Mouse (Mus musculus) intestine, embryonic 15.5 days (tissue): ENCODE results near the gene Mfap2. TPM values are rescaled to one million over a fixed set of nuclear protein-coding genes. Genes with fewer than 3 reads are reported as not detected.
A peak's percentile ranks its signal among the peaks of the same experiment; 100 is the strongest.

Source experiments
- ATAC-seq: fragments of 200-750 bp; cut with Nextera tagmentation; 2 replicates; pipeline ENCODE4 v1.8.0; 2017; ENCODE audit warnings: moderate TSS enrichment, moderate library complexity
- H3K27ac ChIP-seq: fragments of 300-500 bp; sonication (generic); 2 replicates; pipeline ENCODE4 v1.5.1; 2015; ENCODE audit warnings: mild to moderate bottlenecking, inconsistent platforms
- H3K27me3 ChIP-seq: fragments of 300-500 bp; sonication (generic); replicated peaks from 2 replicates; pipeline ENCODE4 v1.6.1; 2015; ENCODE audit warnings: inconsistent platforms
- H3K36me3 ChIP-seq: fragments of 300-500 bp; sonication (generic); 2 replicates; pipeline ENCODE4 v1.6.1; 2015; ENCODE audit warnings: inconsistent platforms
- H3K4me1 ChIP-seq: fragments of 300-500 bp; sonication (generic); replicated peaks from 2 replicates; pipeline ENCODE4 v1.6.1; 2015; ENCODE audit warnings: inconsistent platforms
- H3K4me2 ChIP-seq: fragments of 300-500 bp; sonication (generic); replicated peaks from 2 replicates; pipeline ENCODE4 v1.6.1; 2015; ENCODE audit warnings: mild to moderate bottlenecking, inconsistent platforms
- H3K4me3 ChIP-seq: fragments of 300-500 bp; sonication (generic); replicated peaks from 2 replicates; pipeline ENCODE4 v1.5.1; 2015; ENCODE audit warnings: inconsistent platforms
- H3K9ac ChIP-seq: fragments of 300-500 bp; sonication (generic); 2 replicates; pipeline ENCODE4 v1.6.1; 2015; ENCODE audit warnings: inconsistent platforms
- H3K9me3 ChIP-seq: fragments of 300-500 bp; sonication (generic); 2 replicates; pipeline ENCODE4 v1.6.1; 2016; ENCODE audit warnings: inconsistent platforms
- WGBS: fragments of 180-500 bp; shearing (Covaris S2); methylation state at CpG from one replicate; pipeline ENCODE4 v1.1.7; 2015; 5-methylcytosine and 5-hydroxymethylcytosine counted together
- polyA plus RNA-seq: library from polyadenylated mRNA; unstranded; fragments of >200 nt; fragmentation: Nextera tagmentation; extraction: Ambion mirVana; gene quantifications from 2 replicates; pipeline ENCODE4 v1.2.1, GENCODE M21; 2015

Gene Mfap2
- polyA plus RNA-seq, 1 experiment from 2014 or later = 329 TPM

GRCm38 (mm10) chr4:141016311-141016710, 6.1 kb downstream of the Mfap2 start:
- H3K9me3 ChIP-seq = no peaks in the 10 kb centered on the region
- WGBS = 72% methylated on average over 9 of the region's 9 CpGs
- no peak overlapping the region for H3K4me2 ChIP-seq
- peaks cover 35% of the 10 kb centered on the region for H3K4me1 ChIP-seq
- no peak overlapping the region for H3K27ac ChIP-seq
- peaks cover 6% of the 10 kb centered on the region; the same call in 1 of the 2 replicates for H3K36me3 ChIP-seq
- H3K4me3 ChIP-seq = no peak overlapping the region
- no peaks in the 10 kb centered on the region for H3K27me3 ChIP-seq
- ATAC-seq = no peak
- no peak overlapping the region for H3K9ac ChIP-seq

- Histone ChIP-seq H3K36me3 (peaks cover 6% of the 10 kb centered on the region; the same call in 1 of the 2 replicates), H3K9me3 (no peaks in the 10 kb centered on the region), H3K4me1 (peaks cover 33% of the 10 kb centered on the region), H3K4me3 (no peak overlapping the region), H3K4me2 (no peak overlapping the region), H3K27ac (no peak overlapping the region), H3K27me3 (no peaks in the 10 kb centered on the region), H3K9ac (no peak overlapping the region)
- no peak for ATAC-seq
- 81% methylated on average over 29 of the region's 29 CpGs for WGBS
These were observed 7.6 kb downstream of the Mfap2 start for GRCm38 (mm10) chr4:141017657-141018436.

- Histone ChIP-seq H3K27me3 (no peaks in the 10 kb centered on the region), H3K36me3 (peaks cover 6% of the 10 kb centered on the region; the same call in 1 of the 2 replicates), H3K9me3 (no peaks in the 10 kb centered on the region), H3K4me1 (peaks cover 41% of the 10 kb centered on the region), H3K9ac (peak overlapping the region; percentile 6; the same call in 1 of the 2 replicates), H3K27ac (peak overlapping the region; percentile 90), H3K4me2 (peak overlapping the region; percentile 40), H3K4me3 (no peak overlapping the region)
- WGBS = 71% methylated on average over 17 of the region's 17 CpGs
- no peak for ATAC-seq
These were observed 10.0 kb downstream of the Mfap2 start for GRCm38 (mm10) chr4:141020220-141020619.

- peak overlapping the region; percentile 90 for H3K27ac ChIP-seq
- H3K9ac ChIP-seq = peak overlapping the region; percentile 17; the same call in 1 of the 2 replicates
- H3K27me3 ChIP-seq = no peaks in the 10 kb centered on the region
- H3K4me3 ChIP-seq = no peak overlapping the region
- WGBS = 34% methylated on average over 14 of the region's 14 CpGs
- H3K36me3 ChIP-seq = no peaks in the 10 kb centered on the region
- H3K9me3 ChIP-seq = no peaks in the 10 kb centered on the region
- H3K4me2 ChIP-seq = peak overlapping the region; percentile 40
- peaks cover 42% of the 10 kb centered on the region for H3K4me1 ChIP-seq
- ATAC-seq = peak; percentile 85
These were observed 10.8 kb downstream of the Mfap2 start for GRCm38 (mm10) chr4:141020811-141021613.

- Histone ChIP-seq H3K4me1 (peaks cover 38% of the 10 kb centered on the region), H3K9ac (no peak overlapping the region), H3K4me3 (no peak overlapping the region), H3K27me3 (no peaks in the 10 kb centered on the region), H3K4me2 (0 out of 2 replicates have a peak overlapping the region, but pooled peaks have one; percentile 3), H3K9me3 (no peaks in the 10 kb centered on the region), H3K27ac (peak overlapping the region; percentile 90), H3K36me3 (no peaks in the 10 kb centered on the region)
- WGBS = 52% methylated on average over 11 of the region's 11 CpGs
- no peak for ATAC-seq
These were observed 11.4 kb downstream of the Mfap2 start for GRCm38 (mm10) chr4:141021614-141021929.

- Histone ChIP-seq H3K27me3 (no peaks in the 10 kb centered on the region), H3K36me3 (no peaks in the 10 kb centered on the region), H3K4me1 (peaks cover 35% of the 10 kb centered on the region), H3K4me2 (no peak overlapping the region), H3K9me3 (no peaks in the 10 kb centered on the region), H3K9ac (peak overlapping the region; percentile 15; the same call in 1 of the 2 replicates), H3K27ac (no peak overlapping the region), H3K4me3 (no peak overlapping the region)
- 50% methylated on average over 9 of the region's 9 CpGs for WGBS
- ATAC-seq = no peak
These were observed 13.8 kb downstream of the Mfap2 start for GRCm38 (mm10) chr4:141024052-141024451.

- Histone ChIP-seq H3K4me3 (no peak overlapping the region), H3K27me3 (no peaks in the 10 kb centered on the region), H3K9ac (no peak overlapping the region), H3K4me2 (no peak overlapping the region), H3K36me3 (no peaks in the 10 kb centered on the region), H3K4me1 (peaks cover 32% of the 10 kb centered on the region), H3K9me3 (no peaks in the 10 kb centered on the region), H3K27ac (no peak overlapping the region)
- 0 out of 2 replicates have a peak, but pooled peaks have one; percentile 14 for ATAC-seq
- 75% methylated on average over 27 of the region's 27 CpGs for WGBS
These were observed 14.8 kb downstream of the Mfap2 start for GRCm38 (mm10) chr4:141024992-141025391.

GRCm38 (mm10) chr4:141030541-141031206, 20.5 kb downstream of the Mfap2 start:
- Histone ChIP-seq H3K4me2 (no peak overlapping the region), H3K27ac (no peak overlapping the region)

GRCm38 (mm10) chr4:141031733-141032132, 21.5 kb downstream of the Mfap2 start:
- Histone ChIP-seq H3K4me3 (no peak overlapping the region), H3K9me3 (no peaks in the 10 kb centered on the region), H3K4me1 (peaks cover 9% of the 10 kb centered on the region), H3K9ac (no peak overlapping the region), H3K4me2 (no peak overlapping the region), H3K27me3 (no peaks in the 10 kb centered on the region), H3K36me3 (no peaks in the 10 kb centered on the region; the same call in 1 of the 2 replicates), H3K27ac (no peak overlapping the region)
- peak; percentile 53 for ATAC-seq
- WGBS = 12% methylated on average over 6 of the region's 6 CpGs

More at GRCm38 (mm10) chr4:141030541-141031206, 20.5 kb downstream of the Mfap2 start:
- ATAC-seq = no peak
- H3K9ac ChIP-seq = no peak overlapping the region; the same call in 1 of the 2 replicates
- WGBS = 88% methylated on average over 18 of the region's 18 CpGs
- H3K4me3 ChIP-seq = no peak overlapping the region
- H3K27me3 ChIP-seq = no peaks in the 10 kb centered on the region
- H3K9me3 ChIP-seq = no peaks in the 10 kb centered on the region
- no peaks in the 10 kb centered on the region; the same call in 1 of the 2 replicates for H3K36me3 ChIP-seq
- H3K4me1 ChIP-seq = peaks cover 9% of the 10 kb centered on the region

GRCm38 (mm10) chr4:141033606-141034549, 23.7 kb downstream of the Mfap2 start:
- 74% methylated on average over 27 of the region's 27 CpGs for WGBS
- no peaks in the 10 kb centered on the region for H3K9me3 ChIP-seq
- H3K4me3 ChIP-seq = no peak overlapping the region
- H3K9ac ChIP-seq = no peak overlapping the region
- no peaks in the 10 kb centered on the region; the same call in 1 of the 2 replicates for H3K36me3 ChIP-seq
- H3K4me1 ChIP-seq = peaks cover 9% of the 10 kb centered on the region
- ATAC-seq = peak; percentile 59
- H3K27ac ChIP-seq = peak overlapping the region; percentile 22; the same call in 1 of the 2 replicates
- H3K4me2 ChIP-seq = no peak overlapping the region
- no peaks in the 10 kb centered on the region for H3K27me3 ChIP-seq

- no peak; the same call in 1 of the 2 replicates for ATAC-seq
- Histone ChIP-seq H3K4me3 (no peak overlapping the region), H3K27ac (no peak overlapping the region), H3K4me2 (0 out of 2 replicates have a peak overlapping the region, but pooled peaks have one; percentile 17), H3K9ac (no peak overlapping the region), H3K36me3 (peaks cover 4% of the 10 kb centered on the region), H3K9me3 (no peaks in the 10 kb centered on the region), H3K4me1 (0 out of 2 replicates have a peak, but pooled peaks cover 2% of the 10 kb centered on the region), H3K27me3 (no peaks in the 10 kb centered on the region)
- 42% methylated on average over 12 of the region's 12 CpGs for WGBS
These were observed 30.9 kb downstream of the Mfap2 start for GRCm38 (mm10) chr4:141041117-141041516.
